Mouse (Mus musculus) heart, embryonic 13.5 days (tissue): ENCODE data around the gene Chd3. TPM values are rescaled to one million over a fixed set of nuclear protein-coding genes. Genes with fewer than 3 reads are reported as not detected.

Experiments used
- ATAC-seq: fragments of 200-750 bp; cut with Nextera tagmentation; 2 replicates; pipeline ENCODE4 v1.8.0; 2017; ENCODE audit warnings: moderate TSS enrichment; ENCODE audit not compliant: insufficient number of reproducible peaks, low FRiP score, low TSS enrichment; ENCODE audit errors: extremely low read depth
- H3K27ac ChIP-seq: fragments of 300-500 bp; sonication (generic); replicated peaks from 2 replicates; pipeline ENCODE4 v1.5.1; 2015; ENCODE audit warnings: moderate library complexity, mild to moderate bottlenecking, inconsistent platforms
- H3K27me3 ChIP-seq: fragments of 300-500 bp; sonication (generic); replicated peaks from 2 replicates; pipeline ENCODE4 v1.6.1; 2015; ENCODE audit warnings: mild to moderate bottlenecking, inconsistent platforms
- H3K36me3 ChIP-seq: fragments of 300-500 bp; sonication (generic); 2 replicates; pipeline ENCODE4 v1.6.1; 2015; ENCODE audit warnings: mild to moderate bottlenecking, inconsistent platforms
- H3K4me1 ChIP-seq: fragments of 300-500 bp; sonication (generic); 2 replicates; pipeline ENCODE4 v1.6.1; 2015; ENCODE audit warnings: inconsistent platforms
- H3K4me2 ChIP-seq: fragments of 300-500 bp; sonication (generic); 2 replicates; pipeline ENCODE4 v1.6.1; 2015; ENCODE audit warnings: inconsistent platforms, mild to moderate bottlenecking, moderate library complexity
- H3K4me3 ChIP-seq: fragments of 300-500 bp; sonication (generic); 2 replicates; pipeline ENCODE4 v1.5.1; 2015; ENCODE audit warnings: moderate library complexity, mild to moderate bottlenecking, inconsistent platforms
- H3K9ac ChIP-seq: fragments of 300-500 bp; sonication (generic); 2 replicates; pipeline ENCODE4 v1.6.1; 2015; ENCODE audit warnings: inconsistent platforms, mild to moderate bottlenecking, moderate library complexity
- H3K9me3 ChIP-seq: fragments of 300-500 bp; sonication (generic); 2 replicates; pipeline ENCODE4 v1.6.1; 2016; ENCODE audit warnings: inconsistent platforms
- WGBS: fragments of 180-500 bp; shearing (Covaris S2); methylation state at CpG from one replicate; pipeline ENCODE4 v1.1.7; 2015; ENCODE audit warnings: mixed read lengths; 5-methylcytosine and 5-hydroxymethylcytosine counted together
- polyA plus RNA-seq: library from polyadenylated mRNA; unstranded; fragments of >200 nt; fragmentation: Nextera tagmentation; extraction: Ambion mirVana; gene quantifications from 2 replicates; pipeline ENCODE4 v1.2.1, GENCODE M21; 2015

Chd3 gene
- polyA plus RNA-seq, 1 experiment from 2014 or later, result 18.8 TPM

GRCm38 (mm10) chr11:69306039-69306438 is 63.2 kb downstream of the Chd3 start:
- WGBS, result 91% methylated on average over 2 of the region's 2 CpGs
- ATAC-seq, result no peak
- Histone ChIP-seq H3K4me1 (no peaks in the 10 kb centered on the region), H3K9me3 (no peaks in the 10 kb centered on the region), H3K27me3 (no peaks in the 10 kb centered on the region), H3K9ac (no peak overlapping the region), H3K4me3 (no peak overlapping the region), H3K27ac (no peak overlapping the region), H3K4me2 (no peak overlapping the region), H3K36me3 (peaks cover 97% of the 10 kb centered on the region)

- H3K36me3 ChIP-seq, result peaks cover 96% of the 10 kb centered on the region
Observed at GRCm38 (mm10) chr11:69305291-69305690, 63.9 kb downstream of the Chd3 start.

GRCm38 (mm10) chr11:69302817-69303216 is 66.4 kb downstream of the Chd3 start:
- 81% methylated on average over 7 of the region's 7 CpGs for WGBS
- Histone ChIP-seq H3K9ac (no peak overlapping the region), H3K27ac (no peak overlapping the region), H3K9me3 (no peaks in the 10 kb centered on the region), H3K36me3 (peaks cover 93% of the 10 kb centered on the region), H3K27me3 (no peaks in the 10 kb centered on the region), H3K4me2 (no peak overlapping the region), H3K4me1 (no peaks in the 10 kb centered on the region), H3K4me3 (no peak overlapping the region)
- no peak for ATAC-seq

More at GRCm38 (mm10) chr11:69305291-69305690, 63.9 kb downstream of the Chd3 start:
- Histone ChIP-seq H3K9me3 (no peaks in the 10 kb centered on the region), H3K9ac (no peak overlapping the region), H3K27ac (no peak overlapping the region), H3K27me3 (no peaks in the 10 kb centered on the region), H3K4me2 (no peak overlapping the region), H3K4me3 (no peak overlapping the region), H3K4me1 (no peaks in the 10 kb centered on the region)
- ATAC-seq, result no peak
- WGBS, result 88% methylated on average over 9 of the region's 9 CpGs

GRCm38 (mm10) chr11:69298231-69298630 is 71.0 kb downstream of the Chd3 start:
- H3K36me3 ChIP-seq, result peaks cover 53% of the 10 kb centered on the region
- no peaks in the 10 kb centered on the region for H3K9me3 ChIP-seq
- no peak for ATAC-seq
- H3K9ac ChIP-seq, result no peak overlapping the region
- 66% methylated on average over 7 of the region's 7 CpGs for WGBS
- no peak overlapping the region for H3K27ac ChIP-seq
- H3K4me3 ChIP-seq, result no peak overlapping the region
- no peak overlapping the region for H3K4me2 ChIP-seq
- H3K4me1 ChIP-seq, result no peaks in the 10 kb centered on the region
- no peaks in the 10 kb centered on the region for H3K27me3 ChIP-seq

GRCm38 (mm10) chr11:69297799-69298198 is 71.4 kb downstream of the Chd3 start:
- WGBS, result 60% methylated on average over 2 of the region's 2 CpGs
- Histone ChIP-seq H3K9me3 (no peaks in the 10 kb centered on the region), H3K9ac (no peak overlapping the region), H3K36me3 (peaks cover 49% of the 10 kb centered on the region), H3K27ac (no peak overlapping the region), H3K4me3 (no peak overlapping the region), H3K4me2 (no peak overlapping the region), H3K27me3 (no peaks in the 10 kb centered on the region), H3K4me1 (no peaks in the 10 kb centered on the region)
- ATAC-seq, result no peak

- WGBS, result 81% methylated on average over 3 of the region's 3 CpGs
- H3K9ac ChIP-seq, result no peak overlapping the region
Observed at GRCm38 (mm10) chr11:69295286-69295685, 73.9 kb downstream of the Chd3 start.

More at GRCm38 (mm10) chr11:69295286-69295685, 73.9 kb downstream of the Chd3 start:
- no peaks in the 10 kb centered on the region for H3K9me3 ChIP-seq
- no peak for ATAC-seq
- no peaks in the 10 kb centered on the region for H3K27me3 ChIP-seq
- H3K4me2 ChIP-seq, result no peak overlapping the region
- no peaks in the 10 kb centered on the region for H3K4me1 ChIP-seq
- peaks cover 28% of the 10 kb centered on the region for H3K36me3 ChIP-seq
- H3K27ac ChIP-seq, result no peak overlapping the region
- H3K4me3 ChIP-seq, result no peak overlapping the region

Other genes with a start within 250 kb of the Chd3 start
- gene Hes7, start 249.0 kb downstream of the Chd3 start, polyA plus RNA-seq, result 0.47 and 0.67 TPM in 2 replicates
- gene 9130213A22Rik, start 246.8 kb downstream of the Chd3 start, polyA plus RNA-seq, result 0.41 and 0.60 TPM in 2 replicates
- gene Aloxe3, start 243.5 kb downstream of the Chd3 start, polyA plus RNA-seq, result 0.13 and 0.14 TPM in 2 replicates
- not detected in 2 replicates for gene Alox12b, start 212.4 kb downstream of the Chd3 start, polyA plus RNA-seq
- gene Alox8, start 171.6 kb downstream of the Chd3 start, polyA plus RNA-seq, result 1.1 and 1.5 TPM in 2 replicates
- 0.06 and 0.12 TPM in 2 replicates for gene Gucy2e, start 132.4 kb downstream of the Chd3 start, polyA plus RNA-seq
- 13.7 and 15.3 TPM in 2 replicates for gene Cntrob, start 45.6 kb downstream of the Chd3 start, polyA plus RNA-seq
- 173 and 201 TPM in 2 replicates for gene Trappc1, start 45.4 kb downstream of the Chd3 start, polyA plus RNA-seq
- 0.48 and 0.85 TPM in 2 replicates for gene Kcnab3, start 43.1 kb downstream of the Chd3 start, polyA plus RNA-seq
- 6.2 and 8.3 TPM in 2 replicates for gene Rnf227, start 28.9 kb downstream of the Chd3 start, polyA plus RNA-seq
- gene Naa38, start 26.1 kb upstream of the Chd3 start, polyA plus RNA-seq, result 135 and 139 TPM in 2 replicates
- 21.2 and 21.5 TPM in 2 replicates for gene Cyb5d1, start 26.2 kb upstream of the Chd3 start, polyA plus RNA-seq
- gene Tmem88, start 28.8 kb upstream of the Chd3 start, polyA plus RNA-seq, result 40.0 and 40.5 TPM in 2 replicates
- 20.9 and 21.6 TPM in 2 replicates for gene Kdm6b, start 44.3 kb upstream of the Chd3 start, polyA plus RNA-seq
- gene Dnah2, start 179.7 kb upstream of the Chd3 start, polyA plus RNA-seq, result 0.07 and 0.28 TPM in 2 replicates
- 56.2 and 59.9 TPM in 2 replicates for gene Efnb3, start 190.8 kb upstream of the Chd3 start, polyA plus RNA-seq
- gene Wrap53, start 210.8 kb upstream of the Chd3 start, polyA plus RNA-seq, result 16.8 TPM in 2 replicates
- 82.6 and 86.5 TPM in 2 replicates for gene Trp53, start 211.0 kb upstream of the Chd3 start, polyA plus RNA-seq
- gene Atp1b2, start 236.5 kb upstream of the Chd3 start, polyA plus RNA-seq, result 24.5 and 25.0 TPM in 2 replicates
- 0.23 and 1.7 TPM in 2 replicates for gene Shbg, start 248.5 kb upstream of the Chd3 start, polyA plus RNA-seq